Mouse (Mus musculus) liver, embryonic 12.5 days (tissue): ENCODE measurements around the gene Olfr221. TPM values are rescaled to one million over a fixed set of nuclear protein-coding genes. Genes with fewer than 3 reads are reported as not detected.

ENCODE experiments used
- ATAC-seq: fragments of 200-750 bp; cut with Nextera tagmentation; 2 replicates; pipeline ENCODE4 v1.8.0; 2017; ENCODE audit warnings: moderate number of reproducible peaks, mild to moderate bottlenecking, moderate library complexity
- H3K27ac ChIP-seq: fragments of 300-500 bp; sonication (generic); 2 replicates; pipeline ENCODE4 v1.5.1; 2016; ENCODE audit warnings: mild to moderate bottlenecking
- H3K27me3 ChIP-seq: fragments of 300-500 bp; sonication (generic); replicated peaks from 2 replicates; pipeline ENCODE4 v1.6.1; 2016; ENCODE audit warnings: mild to moderate bottlenecking, moderate library complexity
- H3K36me3 ChIP-seq: fragments of 300-500 bp; sonication (generic); 2 replicates; pipeline ENCODE4 v1.6.1; 2016; ENCODE audit warnings: mild to moderate bottlenecking, moderate library complexity
- H3K4me1 ChIP-seq: fragments of 300-500 bp; sonication (generic); 2 replicates; pipeline ENCODE4 v1.6.1; 2016
- H3K4me2 ChIP-seq: fragments of 300-500 bp; sonication (generic); 2 replicates; pipeline ENCODE4 v1.6.1; 2016; ENCODE audit warnings: mild to moderate bottlenecking, moderate library complexity
- H3K4me3 ChIP-seq: fragments of 300-500 bp; sonication (generic); 2 replicates; pipeline ENCODE4 v1.5.1; 2016; ENCODE audit warnings: mild to moderate bottlenecking, moderate library complexity
- H3K9ac ChIP-seq: fragments of 300-500 bp; sonication (generic); 2 replicates; pipeline ENCODE4 v1.6.1; 2016; ENCODE audit warnings: mild to moderate bottlenecking, moderate library complexity
- H3K9me3 ChIP-seq: fragments of 300-500 bp; sonication (generic); replicated peaks from 2 replicates; pipeline ENCODE4 v1.6.1; 2016; ENCODE audit warnings: mild to moderate bottlenecking, moderate library complexity
- WGBS: fragments of 180-500 bp; shearing (Covaris S2); methylation state at CpG from one replicate; pipeline ENCODE4 v1.1.7; 2016; ENCODE audit not compliant: insufficient replicate concordance; 5-methylcytosine and 5-hydroxymethylcytosine counted together
- polyA plus RNA-seq: library from polyadenylated mRNA; unstranded; fragments of >200 nt; fragmentation: Nextera tagmentation; extraction: Ambion mirVana; gene quantifications from 2 replicates; pipeline ENCODE4 v1.2.1, GENCODE M21; 2016

Gene Olfr221
- polyA plus RNA-seq, 1 experiment from 2014 or later = not detected

GRCm38 (mm10) chr14:51996231-51996841, 45.9 kb downstream of the Olfr221 start:
- H3K4me2 ChIP-seq = no peak overlapping the region
- peaks cover 17% of the 10 kb centered on the region for H3K4me1 ChIP-seq
- H3K9me3 ChIP-seq = no peaks in the 10 kb centered on the region
- no peaks in the 10 kb centered on the region for H3K27me3 ChIP-seq
- 84% methylated on average over 13 of the region's 13 CpGs for WGBS
- H3K4me3 ChIP-seq = no peak overlapping the region
- H3K27ac ChIP-seq = no peak overlapping the region
- H3K9ac ChIP-seq = no peak overlapping the region
- no peak for ATAC-seq
- H3K36me3 ChIP-seq = peaks cover 88% of the 10 kb centered on the region

GRCm38 (mm10) chr14:51995219-51995871, 46.9 kb downstream of the Olfr221 start:
- 46% methylated on average over 12 of the region's 12 CpGs for WGBS
- Histone ChIP-seq H3K4me2 (no peak overlapping the region), H3K36me3 (peaks cover 91% of the 10 kb centered on the region), H3K27ac (no peak overlapping the region), H3K4me1 (peaks cover 17% of the 10 kb centered on the region), H3K9ac (no peak overlapping the region), H3K27me3 (no peaks in the 10 kb centered on the region), H3K9me3 (no peaks in the 10 kb centered on the region), H3K4me3 (no peak overlapping the region)
- no peak for ATAC-seq

GRCm38 (mm10) chr14:51994453-51994852, 47.8 kb downstream of the Olfr221 start:
- WGBS = 76% methylated on average over 4 of the region's 4 CpGs
- Histone ChIP-seq H3K27ac (no peak overlapping the region), H3K9ac (no peak overlapping the region), H3K4me3 (no peak overlapping the region), H3K36me3 (peaks cover 91% of the 10 kb centered on the region), H3K9me3 (no peaks in the 10 kb centered on the region), H3K27me3 (no peaks in the 10 kb centered on the region), H3K4me2 (no peak overlapping the region), H3K4me1 (peaks cover 22% of the 10 kb centered on the region)
- ATAC-seq = no peak

GRCm38 (mm10) chr14:51989461-51989970, 52.7 kb downstream of the Olfr221 start:
- peak overlapping the region; percentile 31 for H3K4me2 ChIP-seq
- H3K36me3 ChIP-seq = peaks cover 66% of the 10 kb centered on the region
- ATAC-seq = no peak
- no peaks in the 10 kb centered on the region for H3K9me3 ChIP-seq
- no peak overlapping the region for H3K9ac ChIP-seq
- peaks cover 59% of the 10 kb centered on the region for H3K4me1 ChIP-seq
- WGBS = 42% methylated on average over 12 of the region's 12 CpGs
- H3K4me3 ChIP-seq = no peak overlapping the region
- no peak overlapping the region for H3K27ac ChIP-seq
- H3K27me3 ChIP-seq = peaks cover 8% of the 10 kb centered on the region; the same call in 1 of the 2 replicates

GRCm38 (mm10) chr14:51988731-51989130, 53.5 kb downstream of the Olfr221 start:
- Histone ChIP-seq H3K9me3 (no peaks in the 10 kb centered on the region), H3K36me3 (peaks cover 59% of the 10 kb centered on the region), H3K27me3 (peaks cover 8% of the 10 kb centered on the region; the same call in 1 of the 2 replicates), H3K4me1 (peaks cover 61% of the 10 kb centered on the region), H3K27ac (no peak overlapping the region), H3K4me2 (peak overlapping the region; percentile 31; the same call in 1 of the 2 replicates), H3K4me3 (no peak overlapping the region), H3K9ac (no peak overlapping the region)
- ATAC-seq = no peak
- 75% methylated on average over 12 of the region's 12 CpGs for WGBS

- ATAC-seq = peak; percentile 69
- Histone ChIP-seq H3K36me3 (peaks cover 48% of the 10 kb centered on the region), H3K9me3 (no peaks in the 10 kb centered on the region), H3K27me3 (peaks cover 11% of the 10 kb centered on the region; the same call in 1 of the 2 replicates), H3K4me2 (peak overlapping the region; percentile 98), H3K9ac (peak overlapping the region; percentile 79), H3K27ac (peak overlapping the region; percentile 90), H3K4me1 (peaks cover 66% of the 10 kb centered on the region), H3K4me3 (peak overlapping the region; percentile 71; the same call in 1 of the 2 replicates)
- WGBS = 57% methylated on average over 6 of the region's 6 CpGs
These were observed 55.1 kb downstream of the Olfr221 start for GRCm38 (mm10) chr14:51987177-51987576.

GRCm38 (mm10) chr14:51986153-51986505, 56.1 kb downstream of the Olfr221 start:
- peak overlapping the region; percentile 71 for H3K4me3 ChIP-seq
- peak overlapping the region; percentile 79 for H3K9ac ChIP-seq
- no peaks in the 10 kb centered on the region for H3K9me3 ChIP-seq
- 2% methylated on average over 7 of the region's 7 CpGs for WGBS
- ATAC-seq = peak; percentile 75
- peak overlapping the region; percentile 98 for H3K4me2 ChIP-seq
- H3K27me3 ChIP-seq = peaks cover 13% of the 10 kb centered on the region; the same call in 1 of the 2 replicates
- H3K36me3 ChIP-seq = peaks cover 38% of the 10 kb centered on the region
- H3K27ac ChIP-seq = peak overlapping the region; percentile 90
- peaks cover 66% of the 10 kb centered on the region for H3K4me1 ChIP-seq

- H3K36me3 ChIP-seq = peaks cover 32% of the 10 kb centered on the region
- H3K9me3 ChIP-seq = no peaks in the 10 kb centered on the region
- peaks cover 15% of the 10 kb centered on the region; the same call in 1 of the 2 replicates for H3K27me3 ChIP-seq
- peaks cover 66% of the 10 kb centered on the region for H3K4me1 ChIP-seq
- H3K9ac ChIP-seq = peak overlapping the region; percentile 79
- WGBS = 2% methylated on average over 27 of the region's 27 CpGs
- H3K4me2 ChIP-seq = peak overlapping the region; percentile 98
- ATAC-seq = peak; percentile 48
- peak overlapping the region; percentile 71 for H3K4me3 ChIP-seq
- H3K27ac ChIP-seq = peak overlapping the region; percentile 90
These were observed 56.7 kb downstream of the Olfr221 start for GRCm38 (mm10) chr14:51985301-51986152.

GRCm38 (mm10) chr14:51984247-51985231, 57.7 kb downstream of the Olfr221 start, which contains the start of gene Arhgef40:
Gene Arhgef40, plus strand, starts transcription at chr14:51984719.
- Histone ChIP-seq H3K27me3 (peaks cover 15% of the 10 kb centered on the region; the same call in 1 of the 2 replicates), H3K9ac (peak within 1 kb of the TSS; percentile 79), H3K36me3 (peaks cover 22% of the 10 kb centered on the region), H3K4me1 (peaks cover 61% of the 10 kb centered on the region), H3K4me2 (peak within 1 kb of the TSS; percentile 98), H3K9me3 (no peaks in the 10 kb centered on the region), H3K4me3 (peak within 1 kb of the TSS; percentile 71), H3K27ac (peak within 1 kb of the TSS; percentile 90)
- under 1% methylated on average over 74 of the region's 74 CpGs for WGBS
- peak; percentile 70 for ATAC-seq
